Mouse (Mus musculus) intestine, postnatal 0 days (tissue): ENCODE measurements at regions not wholly inside any gene's neighbourhood (a gene's known extent, or its start where the extent isn't known, plus 50 kb on each side); places are given as distances from the start of the nearest gene placed in this dataset.
"Not testable (repeated sequence)": the region's sequence is repeated elsewhere in the genome, so short reads cannot be mapped to it uniquely, and the experiment has no call there.

Source experiments
- ATAC-seq: fragments of 200-750 bp; cut with Nextera tagmentation; 2 replicates; pipeline ENCODE4 v1.8.0; 2017; ENCODE audit warnings: mild to moderate bottlenecking, moderate TSS enrichment, moderate library complexity
- H3K27ac ChIP-seq: fragments of 300-500 bp; sonication (generic); 2 replicates; pipeline ENCODE4 v1.5.1; 2014; ENCODE audit warnings: mild to moderate bottlenecking, low read depth, low read length, moderate library complexity
- H3K27me3 ChIP-seq: fragments of 300-500 bp; sonication (generic); replicated peaks from 2 replicates; pipeline ENCODE4 v1.6.1; 2014; ENCODE audit warnings: low read length, mixed read lengths; ENCODE audit not compliant: control insufficient read depth, insufficient read depth
- H3K36me3 ChIP-seq: fragments of 300-500 bp; sonication (generic); 2 replicates; pipeline ENCODE4 v1.6.1; 2014; ENCODE audit warnings: mild to moderate bottlenecking, moderate library complexity; ENCODE audit not compliant: control insufficient read depth, insufficient read depth
- H3K4me1 ChIP-seq: fragments of 300-500 bp; sonication (generic); replicated peaks from 2 replicates; pipeline ENCODE4 v1.6.1; 2014; ENCODE audit warnings: antibody characterized with exemption, low read length, mixed read lengths; ENCODE audit not compliant: control insufficient read depth, insufficient read depth
- H3K4me2 ChIP-seq: fragments of 300-500 bp; sonication (generic); replicated peaks from 2 replicates; pipeline ENCODE4 v1.6.1; 2014; ENCODE audit warnings: low read depth, mild to moderate bottlenecking, moderate library complexity
- H3K4me3 ChIP-seq: fragments of 300-500 bp; sonication (generic); 2 replicates; pipeline ENCODE4 v1.5.1; 2014; ENCODE audit warnings: low read depth, low read length
- H3K9ac ChIP-seq: fragments of 300-500 bp; sonication (generic); 2 replicates; pipeline ENCODE4 v1.6.1; 2014; ENCODE audit warnings: mild to moderate bottlenecking, low read depth, low read length
- H3K9me3 ChIP-seq: fragments of 300-500 bp; sonication (generic); 2 replicates; pipeline ENCODE4 v1.6.1; 2016; ENCODE audit warnings: mixed run types; ENCODE audit not compliant: control insufficient read depth
- CTCF ChIP-seq: sonication (generic); IDR thresholded peaks from 2 replicates; pipeline ENCODE4 v1.5.1; 2016; ENCODE audit warnings: low read depth, mild to moderate bottlenecking, control low read depth, antibody characterized with exemption, moderate library complexity
- WGBS: fragments of 180-500 bp; shearing (Covaris S2); extraction: QIAGEN DNeasy Blood & Tissue Kit; methylation state at CpG from one replicate; pipeline ENCODE4 v1.1.7; 2014; 5-methylcytosine and 5-hydroxymethylcytosine counted together

GRCm38 (mm10) chr15:25216375-25216774 is 197.2 kb downstream of the Basp1 start:
- no peak overlapping the region for H3K27ac ChIP-seq
- no peaks in the 10 kb centered on the region for H3K27me3 ChIP-seq
- ATAC-seq, result no peak
- WGBS, result 95% methylated on average over 1 of the region's 1 CpGs
- no peaks in the 10 kb centered on the region for H3K9me3 ChIP-seq
- H3K4me1 ChIP-seq, result no peaks in the 10 kb centered on the region
- no peak overlapping the region for H3K4me2 ChIP-seq
- no peak overlapping the region for H3K9ac ChIP-seq
- H3K36me3 ChIP-seq, result no peaks in the 10 kb centered on the region
- TF ChIP-seq CTCF, result no peak
- no peak overlapping the region for H3K4me3 ChIP-seq

DNA sequence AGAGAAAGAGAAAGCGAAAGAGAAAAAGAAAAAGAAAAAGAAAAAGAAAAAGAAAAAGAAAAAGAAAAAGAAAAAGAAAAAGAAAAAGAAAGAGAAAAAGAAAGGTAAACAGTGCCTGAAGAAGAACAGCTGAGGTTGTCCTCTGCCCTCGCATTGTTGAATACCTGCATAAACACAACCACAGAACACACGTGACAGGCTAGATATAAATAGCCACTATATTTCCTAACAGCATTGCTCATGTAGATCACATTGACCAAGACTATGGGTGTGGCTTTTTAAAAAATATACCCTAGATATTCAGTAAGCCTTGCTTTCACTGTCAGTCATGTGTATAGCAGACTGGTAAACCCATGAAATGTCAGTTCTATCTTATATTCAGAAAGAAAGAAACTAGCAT is 211.5 kb downstream of the Basp1 start:
- no peak for TF ChIP-seq CTCF
- Histone ChIP-seq H3K4me1 (no peaks in the 10 kb centered on the region), H3K9ac (no peak overlapping the region), H3K4me3 (no peak overlapping the region), H3K4me2 (no peak overlapping the region), H3K9me3 (no peaks in the 10 kb centered on the region), H3K36me3 (no peaks in the 10 kb centered on the region), H3K27me3 (no peaks in the 10 kb centered on the region), H3K27ac (no peak overlapping the region)
- 68% methylated on average over 3 of the region's 3 CpGs for WGBS
- ATAC-seq, result no peak

DNA sequence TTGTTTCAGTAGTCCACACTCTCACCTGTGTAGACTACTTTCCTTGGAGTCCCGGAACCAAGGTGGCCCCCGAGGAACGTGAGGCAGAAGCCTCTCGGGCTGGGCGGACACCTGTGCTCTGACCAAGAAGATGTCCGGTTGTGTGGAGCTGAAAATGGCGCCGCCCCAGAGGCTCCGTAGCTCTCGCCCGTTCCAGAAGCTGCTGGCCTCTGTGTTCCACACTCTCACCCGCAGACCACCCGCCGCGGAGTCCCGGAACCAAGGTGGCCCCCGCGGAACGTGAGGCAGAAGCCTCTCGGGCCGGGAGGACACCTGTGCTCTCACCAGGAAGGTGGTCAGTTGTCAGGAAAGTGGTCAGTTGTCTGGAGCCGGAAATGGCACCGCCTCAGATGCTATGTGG is 213.3 kb downstream of the Basp1 start:
- not testable (repeated sequence) for ATAC-seq, H3K4me3 ChIP-seq, H3K27ac ChIP-seq, H3K27me3 ChIP-seq, H3K9me3 ChIP-seq, H3K9ac ChIP-seq, H3K36me3 ChIP-seq, H3K4me1 ChIP-seq, H3K4me2 ChIP-seq
- WGBS, result 93% methylated on average over 23 of the region's 23 CpGs

GRCm38 (mm10) chr15:25187881-25188326 is 225.7 kb downstream of the Basp1 start:
- WGBS, result 63% methylated on average over 2 of the region's 2 CpGs
- no peak overlapping the region for H3K9ac ChIP-seq
- no peaks in the 10 kb centered on the region for H3K27me3 ChIP-seq
- ATAC-seq, result no peak
- no peaks in the 10 kb centered on the region for H3K4me1 ChIP-seq
- H3K4me2 ChIP-seq, result no peak overlapping the region
- no peaks in the 10 kb centered on the region for H3K9me3 ChIP-seq
- H3K36me3 ChIP-seq, result no peaks in the 10 kb centered on the region
- no peak overlapping the region for H3K4me3 ChIP-seq
- no peak for TF ChIP-seq CTCF
- H3K27ac ChIP-seq, result no peak overlapping the region

GRCm38 (mm10) chr15:25172755-25173154 is 240.8 kb downstream of the Basp1 start:
- Histone ChIP-seq H3K4me1 (no peaks in the 10 kb centered on the region), H3K36me3 (no peaks in the 10 kb centered on the region), H3K4me3 (no peak overlapping the region), H3K27me3 (no peaks in the 10 kb centered on the region), H3K4me2 (no peak overlapping the region), H3K27ac (no peak overlapping the region), H3K9me3 (no peaks in the 10 kb centered on the region; the same call in 1 of the 2 replicates), H3K9ac (no peak overlapping the region)
- TF ChIP-seq CTCF, result no peak
- 56% methylated on average over 6 of the region's 6 CpGs for WGBS
- no peak for ATAC-seq

- H3K9me3 ChIP-seq, result no peaks in the 10 kb centered on the region
- no peak overlapping the region for H3K4me2 ChIP-seq
- ATAC-seq, result no peak
- H3K27me3 ChIP-seq, result no peaks in the 10 kb centered on the region
- H3K4me3 ChIP-seq, result no peak overlapping the region
- WGBS, result 53% methylated on average over 1 of the region's 1 CpGs
- no peak overlapping the region for H3K9ac ChIP-seq
- H3K27ac ChIP-seq, result no peak overlapping the region
- no peaks in the 10 kb centered on the region for H3K4me1 ChIP-seq
- TF ChIP-seq CTCF, result no peak
- H3K36me3 ChIP-seq, result no peaks in the 10 kb centered on the region
These were observed 267.2 kb downstream of the Basp1 start for GRCm38 (mm10) chr15:25146371-25146770.

DNA sequence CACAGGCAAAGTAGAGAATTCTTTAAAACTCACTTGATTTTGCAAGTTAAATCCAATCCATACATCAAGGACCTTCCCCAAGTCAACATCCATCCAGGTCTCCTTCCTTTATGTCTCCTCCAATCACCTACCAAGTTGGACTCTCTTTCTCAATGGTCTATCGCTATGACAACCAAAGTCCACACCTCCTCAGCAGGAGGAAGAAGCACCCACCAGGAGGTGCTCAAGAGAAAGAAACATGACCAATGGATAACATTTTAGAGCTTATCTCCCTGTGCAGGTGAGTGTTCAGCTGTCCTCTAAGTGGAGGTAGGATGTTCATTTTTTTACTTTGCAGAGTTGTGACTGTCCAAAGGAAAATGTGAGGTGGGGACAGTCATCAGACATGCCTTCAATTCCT is 269.3 kb downstream of the Basp1 start:
- no peaks in the 10 kb centered on the region for H3K36me3 ChIP-seq
- H3K27me3 ChIP-seq, result no peaks in the 10 kb centered on the region
- no peak overlapping the region for H3K4me3 ChIP-seq
- no peak overlapping the region for H3K4me2 ChIP-seq
- TF ChIP-seq CTCF, result 0 out of 2 replicates have a peak, but pooled peaks have one; percentile 23
- no peaks in the 10 kb centered on the region for H3K9me3 ChIP-seq
- H3K4me1 ChIP-seq, result no peaks in the 10 kb centered on the region
- ATAC-seq, result no peak
- H3K9ac ChIP-seq, result no peak overlapping the region
- no peak overlapping the region for H3K27ac ChIP-seq
- WGBS, result 77% methylated on average over 1 of the region's 1 CpGs
